Mouse (Mus musculus): ENCODE results near the gene Pan2. TPM values are rescaled to one million over a fixed set of nuclear protein-coding genes. Genes with fewer than 3 reads are reported as not detected.

Gene Pan2
- polyA plus RNA-seq, 1 experiment from 2014 or later, result 43.3 TPM

DNA sequence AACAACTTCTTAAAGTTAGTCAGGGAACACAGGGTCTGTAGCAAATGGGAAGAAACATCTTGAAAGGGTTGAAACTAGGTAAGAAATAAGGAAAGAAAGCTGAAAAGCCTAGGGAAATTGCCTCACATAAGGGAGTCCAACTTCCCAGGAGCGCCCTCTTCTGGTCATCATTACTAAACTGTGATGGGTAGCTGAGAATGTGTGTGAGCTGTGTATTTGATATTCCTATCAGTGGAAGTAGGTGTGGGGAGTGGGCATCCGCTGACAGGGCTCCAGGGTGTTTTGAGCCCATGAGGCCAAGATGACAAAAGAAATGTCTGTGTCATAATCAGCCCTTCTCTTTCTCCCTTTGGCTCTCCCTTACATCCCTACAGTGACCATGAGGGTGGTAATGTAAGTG, 55.7 kb downstream of the Pan2 start:
- Histone ChIP-seq H3K27me3 (ENCODE audit: low read depth, poor library complexity, severe bottlenecking) (no peaks in the 10 kb centered on the region), H3K27ac (replicated peaks) (no peak overlapping the region), H3K4me3 (no peak overlapping the region), H3K4me1 (no peaks in the 10 kb centered on the region), H3K9me3 (replicated peaks) (no peaks in the 10 kb centered on the region), H3K36me3 (peaks cover 98% of the 10 kb centered on the region)
- WGBS, result 47% methylated on average over 2 of the region's 2 CpGs
- DNase-seq (ENCODE audit: low spot score), result no peak

DNA sequence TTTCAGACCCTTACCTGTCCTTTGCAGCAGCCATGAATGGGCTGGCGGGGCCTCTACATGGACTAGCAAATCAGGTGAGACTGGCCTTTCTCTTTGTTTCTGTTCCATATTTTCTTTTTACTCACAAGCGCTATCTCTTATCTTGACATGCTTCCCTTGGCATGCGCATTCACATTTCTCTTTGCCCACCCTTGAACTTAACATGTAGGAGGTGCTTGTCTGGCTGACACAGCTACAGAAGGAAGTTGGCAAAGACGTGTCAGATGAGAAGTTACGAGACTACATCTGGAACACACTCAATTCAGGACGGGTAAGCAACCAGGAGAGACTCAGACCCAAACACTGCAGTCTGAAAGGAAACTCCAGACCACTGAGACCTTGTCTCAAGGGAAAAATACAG, 56.1 kb downstream of the Pan2 start:
- no peaks in the 10 kb centered on the region for H3K9me3 ChIP-seq (replicated peaks)
- no peak overlapping the region for H3K4me3 ChIP-seq
- no peaks in the 10 kb centered on the region for H3K4me1 ChIP-seq
- H3K27ac ChIP-seq (replicated peaks), result no peak overlapping the region
- DNase-seq (ENCODE audit: low spot score), result no peak
- 95% methylated on average over 6 of the region's 6 CpGs for WGBS
- H3K27me3 ChIP-seq (ENCODE audit: low read depth, poor library complexity, severe bottlenecking), result no peaks in the 10 kb centered on the region
- peaks cover 98% of the 10 kb centered on the region for H3K36me3 ChIP-seq

DNA sequence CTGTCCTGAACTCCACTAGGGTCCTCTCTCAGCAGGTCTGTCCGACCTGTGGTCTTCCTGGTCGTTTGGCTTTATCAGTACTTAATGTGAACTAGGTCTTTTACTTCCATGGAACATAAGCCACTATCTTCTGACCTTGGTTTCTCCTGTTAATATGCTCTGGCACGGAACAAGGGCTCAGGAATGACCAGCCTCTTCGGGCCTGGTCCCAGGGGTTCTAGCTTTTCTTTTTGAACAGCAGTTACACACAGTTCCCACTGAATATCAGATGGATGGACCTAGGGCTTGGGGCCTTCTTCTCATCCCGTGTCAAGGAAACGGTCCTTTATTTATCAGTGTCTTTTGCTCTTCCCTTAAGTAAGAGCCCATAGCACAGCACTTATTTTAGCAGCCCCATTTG, 58.7 kb downstream of the Pan2 start:
- Histone ChIP-seq H3K4me1 (no peaks in the 10 kb centered on the region), H3K9me3 (replicated peaks) (no peaks in the 10 kb centered on the region), H3K27me3 (ENCODE audit: low read depth, poor library complexity, severe bottlenecking) (no peaks in the 10 kb centered on the region), H3K36me3 (peaks cover 93% of the 10 kb centered on the region), H3K4me3 (no peak overlapping the region), H3K27ac (replicated peaks) (no peak overlapping the region)
- WGBS, result 94% methylated on average over 6 of the region's 6 CpGs
- no peak for DNase-seq (ENCODE audit: low spot score)

- peaks cover 4% of the 10 kb centered on the region for H3K4me1 ChIP-seq
- H3K4me3 ChIP-seq, result no peak overlapping the region
- no peaks in the 10 kb centered on the region for H3K9me3 ChIP-seq (replicated peaks)
- H3K27me3 ChIP-seq (ENCODE audit: low read depth, poor library complexity, severe bottlenecking), result no peaks in the 10 kb centered on the region
- 54% methylated on average over 3 of the region's 3 CpGs for WGBS
- H3K36me3 ChIP-seq, result peaks cover 86% of the 10 kb centered on the region
- DNase-seq (ENCODE audit: low spot score), result no peak
- H3K27ac ChIP-seq (replicated peaks), result no peak overlapping the region
These were observed 59.4 kb downstream of the Pan2 start for GRCm38 (mm10) chr10:128362568-128362967.

DNA sequence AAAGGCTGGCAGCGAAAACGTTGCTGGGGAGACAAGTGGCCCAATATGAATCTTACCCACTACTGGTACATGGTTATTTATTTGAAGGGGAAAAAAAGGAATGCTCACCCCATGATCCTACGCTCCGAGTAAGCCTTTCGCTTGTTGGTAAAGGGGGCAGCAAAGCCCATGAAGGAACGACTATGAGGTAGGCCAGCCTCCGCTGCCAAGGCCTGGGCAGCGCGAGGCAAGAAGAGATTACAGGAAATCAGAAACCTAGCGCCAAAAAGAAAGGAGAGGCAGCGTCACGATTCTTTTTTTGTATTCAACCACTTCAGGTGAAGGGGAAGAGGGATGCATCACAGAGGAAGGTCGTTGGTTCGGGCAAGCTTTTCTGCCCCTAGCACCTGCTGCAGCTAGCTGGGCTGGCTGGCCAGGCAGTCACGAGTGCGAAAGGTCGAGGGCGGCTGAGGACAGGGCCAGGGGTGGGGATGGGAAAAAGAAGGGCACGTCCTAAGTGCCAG, 64.8 kb downstream of the Pan2 start:
- Histone ChIP-seq H3K27ac (replicated peaks) (peak overlapping the region; percentile 85), H3K9me3 (replicated peaks) (no peaks in the 10 kb centered on the region), H3K4me3 (peak overlapping the region; percentile 82), H3K36me3 (peaks cover 32% of the 10 kb centered on the region), H3K4me1 (peaks cover 27% of the 10 kb centered on the region), H3K27me3 (ENCODE audit: low read depth, poor library complexity, severe bottlenecking) (no peaks in the 10 kb centered on the region)
- DNase-seq (ENCODE audit: low spot score), result no peak
- 18% methylated on average over 19 of the region's 19 CpGs for WGBS

DNA sequence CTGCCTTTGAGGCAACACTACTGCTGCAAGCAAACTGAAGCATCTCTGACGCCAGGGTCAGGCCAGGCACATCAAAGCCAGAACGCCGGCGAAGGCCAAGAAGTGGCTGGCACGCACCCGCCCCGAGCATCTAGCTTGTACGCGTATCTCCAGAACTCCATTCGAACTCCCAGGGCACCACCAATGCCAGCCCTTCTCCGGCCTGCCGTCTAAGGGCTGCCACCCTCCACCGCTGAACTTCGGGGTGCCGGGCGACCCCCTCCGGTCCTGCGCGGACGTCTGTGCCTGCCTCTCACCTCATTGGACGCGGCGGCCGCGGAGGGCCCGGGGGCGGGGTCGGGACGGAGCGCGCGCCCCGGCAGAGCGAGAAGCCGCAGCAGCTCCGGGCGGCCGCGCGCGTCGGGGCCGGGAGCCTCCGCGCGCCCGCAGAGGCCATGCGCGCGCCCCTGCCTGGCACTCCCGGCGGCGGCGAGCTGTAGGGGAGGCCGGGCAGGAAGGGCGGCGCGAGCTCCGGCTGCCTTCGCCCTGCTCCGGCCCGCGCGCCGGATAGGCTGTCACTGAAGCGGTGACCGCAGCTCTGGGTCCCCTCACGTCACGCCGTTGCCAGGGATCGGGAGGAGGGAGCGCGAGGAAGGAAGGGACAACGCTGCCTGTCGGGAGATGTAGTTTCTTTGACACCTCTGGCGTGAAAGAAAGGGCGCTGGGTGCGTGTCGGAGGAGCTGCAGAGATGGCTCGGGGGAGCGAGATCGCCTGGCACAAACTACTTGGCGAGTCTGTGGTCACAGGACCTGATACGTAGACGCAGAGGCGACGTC, 65.5 kb downstream of the Pan2 start, which contains the start of gene Coq10a:
Gene Coq10a (minus strand): TSS at position 596 of the 816 bp plus-strand sequence.
- peaks cover 26% of the 10 kb centered on the region for H3K36me3 ChIP-seq
- no peaks in the 10 kb centered on the region for H3K9me3 ChIP-seq (replicated peaks)
- DNase-seq (ENCODE audit: low spot score), result peak; percentile 93
- peak within 1 kb of the TSS; percentile 82 for H3K4me3 ChIP-seq
- peaks cover 27% of the 10 kb centered on the region for H3K4me1 ChIP-seq
- H3K27ac ChIP-seq (replicated peaks), result peak within 1 kb of the TSS; percentile 85
- 0% methylated on average over 87 of the region's 87 CpGs for WGBS
- H3K27me3 ChIP-seq (ENCODE audit: low read depth, poor library complexity, severe bottlenecking), result no peaks in the 10 kb centered on the region

DNA sequence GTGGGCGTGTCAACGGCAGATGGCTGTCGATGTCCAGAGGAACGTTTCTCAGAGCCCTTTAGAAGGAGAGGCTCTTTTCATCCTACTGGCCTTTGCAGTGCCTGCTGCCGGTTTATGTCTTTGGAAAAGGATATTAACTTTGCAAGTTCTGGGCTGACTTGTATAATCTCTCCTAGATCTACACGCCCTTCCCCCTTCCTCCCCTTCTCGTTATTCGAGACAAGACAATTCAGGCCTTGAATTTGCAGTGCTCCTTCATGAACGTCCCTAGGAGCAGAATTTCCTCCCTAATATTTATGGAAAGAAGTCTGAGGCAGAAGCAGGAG, 66.0 kb downstream of the Pan2 start:
- Histone ChIP-seq H3K9me3 (replicated peaks) (no peaks in the 10 kb centered on the region), H3K36me3 (peaks cover 20% of the 10 kb centered on the region), H3K27ac (replicated peaks) (peak overlapping the region; percentile 85), H3K27me3 (ENCODE audit: low read depth, poor library complexity, severe bottlenecking) (no peaks in the 10 kb centered on the region), H3K4me1 (peaks cover 27% of the 10 kb centered on the region), H3K4me3 (peak overlapping the region; percentile 82)
- WGBS, result 7% methylated on average over 9 of the region's 9 CpGs
- no peak for DNase-seq (ENCODE audit: low spot score)

DNA sequence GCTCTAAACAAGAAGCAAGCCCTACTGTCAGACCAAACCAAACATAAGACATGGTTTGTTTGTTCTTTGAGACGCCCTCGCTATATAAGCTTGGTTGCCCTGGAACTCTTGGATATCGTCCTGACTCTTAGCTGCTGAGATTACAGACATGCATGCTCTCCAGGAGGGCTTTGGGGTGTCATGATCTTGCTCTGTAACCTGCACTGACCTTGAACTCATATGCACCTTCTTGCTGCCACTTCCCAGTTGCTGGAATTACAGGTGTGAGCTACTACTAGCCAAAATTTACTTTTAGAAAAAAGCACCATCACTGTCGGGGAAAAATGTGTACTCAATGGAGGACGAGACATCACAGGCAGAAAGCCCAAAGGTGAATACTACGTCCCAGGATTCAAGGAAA, 66.5 kb downstream of the Pan2 start:
- Histone ChIP-seq H3K9me3 (replicated peaks) (no peaks in the 10 kb centered on the region), H3K4me1 (peaks cover 27% of the 10 kb centered on the region), H3K27me3 (ENCODE audit: low read depth, poor library complexity, severe bottlenecking) (no peaks in the 10 kb centered on the region), H3K4me3 (peak overlapping the region; percentile 82), H3K36me3 (peaks cover 16% of the 10 kb centered on the region), H3K27ac (replicated peaks) (peak overlapping the region; percentile 85)
- WGBS, result 77% methylated on average over 6 of the region's 6 CpGs
- no peak for DNase-seq (ENCODE audit: low spot score)

DNA sequence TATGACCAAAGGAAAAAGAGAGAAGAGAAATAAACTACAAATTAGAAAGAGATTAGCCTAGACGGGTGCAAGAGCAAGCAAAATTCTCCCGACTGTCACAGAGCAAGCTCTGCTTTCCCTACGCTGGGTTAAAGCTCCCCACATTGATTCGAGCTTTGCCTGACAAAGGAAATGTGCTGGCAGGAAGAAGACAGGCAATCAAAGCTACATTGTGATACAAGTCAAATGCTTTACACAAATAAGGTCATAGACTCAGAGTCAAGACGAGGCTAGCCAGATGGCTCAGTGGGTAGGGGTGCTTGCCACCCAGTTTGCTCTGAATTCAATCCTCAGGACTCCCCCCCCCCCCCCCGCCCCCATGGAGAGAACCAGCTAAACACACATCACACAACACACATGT, 66.9 kb downstream of the Pan2 start:
- H3K36me3 ChIP-seq, result peaks cover 12% of the 10 kb centered on the region
- H3K27me3 ChIP-seq (ENCODE audit: low read depth, poor library complexity, severe bottlenecking), result no peaks in the 10 kb centered on the region
- H3K4me1 ChIP-seq, result peaks cover 27% of the 10 kb centered on the region
- no peak for DNase-seq (ENCODE audit: low spot score)
- 70% methylated on average over 5 of the region's 6 CpGs for WGBS
- H3K9me3 ChIP-seq (replicated peaks), result no peaks in the 10 kb centered on the region
- H3K4me3 ChIP-seq, result no peak overlapping the region
- no peak overlapping the region for H3K27ac ChIP-seq (replicated peaks)

GRCm38 (mm10) chr10:128370601-128371000, 67.5 kb downstream of the Pan2 start:
- Histone ChIP-seq H3K4me1 (peaks cover 27% of the 10 kb centered on the region), H3K27ac (replicated peaks) (no peak overlapping the region), H3K27me3 (ENCODE audit: low read depth, poor library complexity, severe bottlenecking) (no peaks in the 10 kb centered on the region), H3K9me3 (replicated peaks) (no peaks in the 10 kb centered on the region), H3K36me3 (peaks cover 6% of the 10 kb centered on the region), H3K4me3 (no peak overlapping the region)
- no peak for DNase-seq (ENCODE audit: low spot score)
- 60% methylated on average over 4 of the region's 4 CpGs for WGBS

Other genes starting within 250 kb of the Pan2 start
- gene Ptges3, start 244.4 kb upstream of the Pan2 start, polyA plus RNA-seq (2016; fragmentation: Nextera tagmentation; extraction: Ambion mirVana), result 669 and 729 TPM in 2 replicates
- gene Atp5b, start 220.1 kb upstream of the Pan2 start, polyA plus RNA-seq (2016; fragmentation: Nextera tagmentation; extraction: Ambion mirVana), result 2,205 and 2,316 TPM in 2 replicates
- 14.3 and 16.7 TPM in 2 replicates for gene Baz2a, start 211.8 kb upstream of the Pan2 start, polyA plus RNA-seq (2016; fragmentation: Nextera tagmentation; extraction: Ambion mirVana)
- 24.3 and 25.0 TPM in 2 replicates for gene Rbms2, start 123.0 kb upstream of the Pan2 start, polyA plus RNA-seq (2016; fragmentation: Nextera tagmentation; extraction: Ambion mirVana)
- 0.96 and 1.5 TPM in 2 replicates for gene Gls2, start 108.9 kb upstream of the Pan2 start, polyA plus RNA-seq (2016; fragmentation: Nextera tagmentation; extraction: Ambion mirVana)
- gene Spryd4, start 91.5 kb upstream of the Pan2 start, polyA plus RNA-seq (2016; fragmentation: Nextera tagmentation; extraction: Ambion mirVana), result 28.3 and 32.7 TPM in 2 replicates
- 0.21 TPM in 1 of 2 replicates, not detected in the other for gene Mip, start 77.5 kb upstream of the Pan2 start, polyA plus RNA-seq (2016; fragmentation: Nextera tagmentation; extraction: Ambion mirVana)
- 86.6 and 89.4 TPM in 2 replicates for gene Timeless, start 71.3 kb upstream of the Pan2 start, polyA plus RNA-seq (2016; fragmentation: Nextera tagmentation; extraction: Ambion mirVana)
- 0.73 and 0.77 TPM in 2 replicates for gene Apon, start 49.2 kb upstream of the Pan2 start, polyA plus RNA-seq (2016; fragmentation: Nextera tagmentation; extraction: Ambion mirVana)
- gene Apof, start 34.7 kb upstream of the Pan2 start, polyA plus RNA-seq (2016; fragmentation: Nextera tagmentation; extraction: Ambion mirVana), result not detected in 2 replicates
- 12.6 and 16.1 TPM in 2 replicates for gene Stat2, start 32.8 kb upstream of the Pan2 start, polyA plus RNA-seq (2016; fragmentation: Nextera tagmentation; extraction: Ambion mirVana)
- gene Il23a, start 4.6 kb upstream of the Pan2 start, polyA plus RNA-seq (2016; fragmentation: Nextera tagmentation; extraction: Ambion mirVana), result not detected in 2 replicates
- gene Cnpy2, start 19.1 kb downstream of the Pan2 start, polyA plus RNA-seq (2016; fragmentation: Nextera tagmentation; extraction: Ambion mirVana), result 245 and 259 TPM in 2 replicates
- 237 and 248 TPM in 2 replicates for gene Cs, start 34.4 kb downstream of the Pan2 start, polyA plus RNA-seq (2016; fragmentation: Nextera tagmentation; extraction: Ambion mirVana)
- 13.2 and 18.8 TPM in 2 replicates for gene Coq10a, start 65.7 kb downstream of the Pan2 start, polyA plus RNA-seq (2016; fragmentation: Nextera tagmentation; extraction: Ambion mirVana)
- 9.0 and 9.2 TPM in 2 replicates for gene Ankrd52, start 73.8 kb downstream of the Pan2 start, polyA plus RNA-seq (2016; fragmentation: Nextera tagmentation; extraction: Ambion mirVana)
- 0.06 and 0.19 TPM in 2 replicates for gene Slc39a5, start 97.9 kb downstream of the Pan2 start, polyA plus RNA-seq (2016; fragmentation: Nextera tagmentation; extraction: Ambion mirVana)
- 149 and 151 TPM in 2 replicates for gene Nabp2, start 108.2 kb downstream of the Pan2 start, polyA plus RNA-seq (2016; fragmentation: Nextera tagmentation; extraction: Ambion mirVana)
- gene Rnf41, start 108.3 kb downstream of the Pan2 start, polyA plus RNA-seq (2016; fragmentation: Nextera tagmentation; extraction: Ambion mirVana), result 42.0 and 49.2 TPM in 2 replicates
- 75.2 and 110 TPM in 2 replicates for gene Smarcc2, start 155.9 kb downstream of the Pan2 start, polyA plus RNA-seq (2016; fragmentation: Nextera tagmentation; extraction: Ambion mirVana)
- gene Myl6, start 190.8 kb downstream of the Pan2 start, polyA plus RNA-seq (2016; fragmentation: Nextera tagmentation; extraction: Ambion mirVana), result 833 and 890 TPM in 2 replicates
- 1.8 and 2.9 TPM in 2 replicates for gene Myl6b, start 195.3 kb downstream of the Pan2 start, polyA plus RNA-seq (2016; fragmentation: Nextera tagmentation; extraction: Ambion mirVana)
- 17.2 and 23.6 TPM in 2 replicates for gene Esyt1, start 222.5 kb downstream of the Pan2 start, polyA plus RNA-seq (2016; fragmentation: Nextera tagmentation; extraction: Ambion mirVana)
- gene Zc3h10, start 244.4 kb downstream of the Pan2 start, polyA plus RNA-seq (2016; fragmentation: Nextera tagmentation; extraction: Ambion mirVana), result 15.4 and 19.5 TPM in 2 replicates
- gene Rpl41, start 246.0 kb downstream of the Pan2 start, polyA plus RNA-seq (2016; fragmentation: Nextera tagmentation; extraction: Ambion mirVana), result 2,872 and 3,266 TPM in 2 replicates